Mouse (Mus musculus): ENCODE results near the gene Mgrn1. TPM values are rescaled to one million over a fixed set of nuclear protein-coding genes. Genes with fewer than 3 reads are reported as not detected.

Mgrn1 gene
- total RNA-seq, 4 experiments from 2014 or later = 166 to 200 (median 185) TPM

- DNase-seq (ENCODE audit: low spot score) = no peak
Measured at GRCm38 (mm10) chr16:4906559-4906958, 20.5 kb downstream of the Mgrn1 start.

GRCm38 (mm10) chr16:4907386-4907785 lies 21.3 kb downstream of the Mgrn1 start:
- DNase-seq (ENCODE audit: low spot score) = no peak

GRCm38 (mm10) chr16:4907972-4908371 lies 21.9 kb downstream of the Mgrn1 start:
- DNase-seq (ENCODE audit: low spot score) = no peak

GRCm38 (mm10) chr16:4909745-4910144 lies 23.7 kb downstream of the Mgrn1 start:
- no peak for DNase-seq (ENCODE audit: low spot score)

GRCm38 (mm10) chr16:4910758-4911157 lies 24.7 kb downstream of the Mgrn1 start:
- no peak for DNase-seq (ENCODE audit: low spot score)

- no peak for DNase-seq (ENCODE audit: low spot score)
Measured at GRCm38 (mm10) chr16:4912074-4912648, 26.1 kb downstream of the Mgrn1 start.

GRCm38 (mm10) chr16:4912907-4913782 lies 27.1 kb downstream of the Mgrn1 start:
- no peak for DNase-seq (ENCODE audit: low spot score)

- peak; percentile 91 for DNase-seq (ENCODE audit: low spot score)
Measured at GRCm38 (mm10) chr16:4913783-4914735, 28.0 kb downstream of the Mgrn1 start.

GRCm38 (mm10) chr16:4915931-4916330 lies 29.9 kb downstream of the Mgrn1 start:
- DNase-seq (ENCODE audit: low spot score) = no peak

- DNase-seq (ENCODE audit: low spot score) = no peak
Measured at GRCm38 (mm10) chr16:4916608-4917007, 30.6 kb downstream of the Mgrn1 start.

GRCm38 (mm10) chr16:4920556-4920955 lies 34.5 kb downstream of the Mgrn1 start:
- no peak for DNase-seq (ENCODE audit: low spot score)

- DNase-seq (ENCODE audit: low spot score) = no peak
Measured at GRCm38 (mm10) chr16:4922481-4922880, 36.4 kb downstream of the Mgrn1 start.

- DNase-seq (ENCODE audit: low spot score) = no peak
Measured at GRCm38 (mm10) chr16:4923996-4924395, 37.9 kb downstream of the Mgrn1 start.

- DNase-seq (ENCODE audit: low spot score) = no peak
Measured at GRCm38 (mm10) chr16:4927967-4928366, 41.9 kb downstream of the Mgrn1 start.

GRCm38 (mm10) chr16:4928474-4928873 lies 42.4 kb downstream of the Mgrn1 start:
- no peak for DNase-seq (ENCODE audit: low spot score)

- DNase-seq (ENCODE audit: low spot score) = no peak
Measured at GRCm38 (mm10) chr16:4932429-4932828, 46.4 kb downstream of the Mgrn1 start.

GRCm38 (mm10) chr16:4935430-4935829 lies 49.4 kb downstream of the Mgrn1 start:
- no peak for DNase-seq (ENCODE audit: low spot score)

GRCm38 (mm10) chr16:4935931-4936703 lies 50.1 kb downstream of the Mgrn1 start:
- no peak for DNase-seq (ENCODE audit: low spot score)

- no peak for DNase-seq (ENCODE audit: low spot score)
Measured at GRCm38 (mm10) chr16:4937351-4938190, 51.5 kb downstream of the Mgrn1 start.

- DNase-seq (ENCODE audit: low spot score) = no peak
Measured at GRCm38 (mm10) chr16:4938461-4938860, 52.4 kb downstream of the Mgrn1 start, which contains the start of gene Nudt16l1. Nudt16l1 (plus strand) TSS chr16:4938761.
